Mouse (Mus musculus) forebrain, embryonic 12.5 days (tissue): ENCODE measurements at regions not wholly inside any gene's neighbourhood (a gene's known extent, or its start where the extent isn't known, plus 50 kb on each side); places are given as distances from the start of the nearest gene placed in this dataset.

ENCODE experiments used
- ATAC-seq: fragments of 200-750 bp; cut with Nextera tagmentation; 2 replicates; pipeline ENCODE4 v1.8.0; 2017; ENCODE audit warnings: moderate TSS enrichment; ENCODE audit not compliant: low FRiP score
- H3K27ac ChIP-seq: fragments of 300-500 bp; sonication (generic); 2 replicates; pipeline ENCODE4 v1.5.1; 2016; ENCODE audit warnings: mild to moderate bottlenecking
- H3K27me3 ChIP-seq: fragments of 300-500 bp; sonication (generic); 2 replicates; pipeline ENCODE4 v1.6.1; 2016; ENCODE audit warnings: mild to moderate bottlenecking
- H3K36me3 ChIP-seq: fragments of 300-500 bp; sonication (generic); replicated peaks from 2 replicates; pipeline ENCODE4 v1.6.1; 2016; ENCODE audit warnings: mild to moderate bottlenecking
- H3K4me1 ChIP-seq: fragments of 300-500 bp; sonication (generic); 2 replicates; pipeline ENCODE4 v1.6.1; 2016
- H3K4me2 ChIP-seq: fragments of 300-500 bp; sonication (generic); 2 replicates; pipeline ENCODE4 v1.6.1; 2016; ENCODE audit warnings: mild to moderate bottlenecking, moderate library complexity
- H3K4me3 ChIP-seq: fragments of 300-500 bp; sonication (generic); replicated peaks from 2 replicates; pipeline ENCODE4 v1.5.1; 2016; ENCODE audit warnings: mild to moderate bottlenecking
- H3K9ac ChIP-seq: fragments of 300-500 bp; sonication (generic); 2 replicates; pipeline ENCODE4 v1.6.1; 2016; ENCODE audit warnings: mild to moderate bottlenecking
- H3K9me3 ChIP-seq: fragments of 300-500 bp; sonication (generic); 2 replicates; pipeline ENCODE4 v1.6.1; 2016
- WGBS: fragments of 180-500 bp; shearing (Covaris S2); methylation state at CpG from one replicate; pipeline ENCODE4 v1.1.7; 2016; 5-methylcytosine and 5-hydroxymethylcytosine counted together

DNA sequence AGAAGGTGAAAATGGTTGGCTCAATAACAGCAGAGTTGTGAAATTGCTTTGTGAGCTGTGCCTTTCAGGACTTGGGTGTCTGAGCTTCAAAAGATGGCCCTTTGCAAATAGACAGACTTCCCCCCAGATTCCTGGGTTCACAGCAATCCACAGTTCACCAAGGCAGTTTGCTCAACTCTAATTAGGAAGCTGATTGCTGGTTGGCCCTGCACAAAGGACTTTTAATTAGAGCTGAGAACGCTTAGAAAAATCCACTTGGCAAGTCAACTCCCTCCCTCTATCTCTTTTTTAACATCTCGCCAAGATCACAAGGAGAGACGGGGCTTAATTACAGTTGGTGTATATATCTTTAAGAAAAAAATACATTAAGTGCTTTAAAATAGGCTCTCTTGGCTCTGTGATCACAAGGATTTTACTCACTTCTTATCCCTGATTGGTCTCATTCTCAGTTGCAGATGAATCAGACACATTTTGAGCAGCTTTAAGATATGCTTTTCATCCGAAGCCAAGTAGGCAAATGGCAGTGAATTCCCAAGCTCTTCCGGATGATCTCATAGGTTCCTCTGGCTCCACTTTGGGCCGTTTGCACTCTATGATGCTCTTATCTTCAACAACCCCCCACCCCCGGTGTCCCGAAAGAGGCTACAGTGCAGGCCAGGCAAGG lies 49.7 kb upstream of the Bach2 start:
- Histone ChIP-seq H3K4me2 (no peak overlapping the region), H3K27me3 (no peaks in the 10 kb centered on the region), H3K9me3 (no peaks in the 10 kb centered on the region), H3K4me1 (peaks cover 16% of the 10 kb centered on the region), H3K4me3 (no peak overlapping the region), H3K36me3 (no peaks in the 10 kb centered on the region), H3K27ac (peak overlapping the region; percentile 63), H3K9ac (no peak overlapping the region)
- ATAC-seq = peak; percentile 77
- 31% methylated on average over 8 of the region's 8 CpGs for WGBS
